Mouse (Mus musculus) testis, postnatal 14 days (tissue): ENCODE results near the gene Rreb1.

Experiments
- DNase-seq: peaks from one replicate; pipeline ENCODE4 v3.0.0; 2021; ENCODE audit warnings: low spot score

Gene Rreb1

DNA sequence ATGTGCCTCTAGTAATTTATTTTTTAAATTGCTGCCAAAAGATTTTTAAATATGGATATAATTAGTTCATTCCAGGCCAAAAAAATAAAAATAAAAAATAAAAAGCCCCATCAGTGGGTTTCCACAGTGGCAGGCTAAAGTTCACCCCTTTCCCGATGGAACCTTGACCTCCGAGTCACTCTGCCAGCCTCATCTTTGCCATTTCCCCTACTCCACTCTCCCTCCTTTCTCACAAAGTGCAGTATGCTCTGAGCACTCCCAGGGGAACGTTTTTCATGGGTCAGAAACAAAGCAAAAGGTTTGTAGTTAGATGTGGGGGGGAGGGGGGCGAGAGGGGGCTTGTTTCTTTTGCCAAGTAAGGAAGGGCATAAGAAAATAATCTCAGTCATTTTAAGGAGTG is 98.6 kb downstream of the Rreb1 start:
- DNase-seq: no peak

- no peak for DNase-seq
Measured at GRCm38 (mm10) chr13:37877241-37877640, 99.0 kb downstream of the Rreb1 start.

GRCm38 (mm10) chr13:37878918-37879331 is 100.7 kb downstream of the Rreb1 start:
- DNase-seq: no peak

GRCm38 (mm10) chr13:37879556-37879955 is 101.4 kb downstream of the Rreb1 start:
- DNase-seq: peak; percentile 54

- no peak for DNase-seq
Measured at GRCm38 (mm10) chr13:37880035-37880434, 101.8 kb downstream of the Rreb1 start.

DNA sequence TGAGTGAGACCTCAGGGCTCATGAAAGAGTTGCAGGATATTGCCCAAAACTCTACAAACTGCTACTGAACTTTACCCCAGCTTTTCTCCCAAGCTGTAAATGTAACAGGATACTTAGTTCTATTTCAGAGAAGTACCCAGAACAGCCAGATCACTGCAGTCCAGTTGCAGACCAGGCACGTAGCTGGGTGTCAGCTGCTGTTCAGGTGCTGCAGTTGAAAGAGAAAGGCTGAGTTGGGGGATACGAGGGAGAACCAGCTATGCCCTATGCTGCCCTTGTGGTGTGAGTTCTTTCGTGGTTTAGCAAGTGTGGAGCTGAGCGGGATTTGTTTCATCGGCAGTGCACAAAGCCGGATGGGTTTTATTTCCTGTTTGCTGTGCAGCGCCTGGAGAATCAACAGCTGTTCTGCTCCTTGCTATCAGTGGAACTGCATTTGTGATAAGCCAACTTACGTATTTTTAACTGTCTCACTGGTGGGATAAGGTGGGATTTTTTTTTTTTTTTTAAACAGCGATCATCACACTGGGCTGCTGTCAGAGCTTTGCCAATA is 102.5 kb downstream of the Rreb1 start:
- no peak for DNase-seq

DNA sequence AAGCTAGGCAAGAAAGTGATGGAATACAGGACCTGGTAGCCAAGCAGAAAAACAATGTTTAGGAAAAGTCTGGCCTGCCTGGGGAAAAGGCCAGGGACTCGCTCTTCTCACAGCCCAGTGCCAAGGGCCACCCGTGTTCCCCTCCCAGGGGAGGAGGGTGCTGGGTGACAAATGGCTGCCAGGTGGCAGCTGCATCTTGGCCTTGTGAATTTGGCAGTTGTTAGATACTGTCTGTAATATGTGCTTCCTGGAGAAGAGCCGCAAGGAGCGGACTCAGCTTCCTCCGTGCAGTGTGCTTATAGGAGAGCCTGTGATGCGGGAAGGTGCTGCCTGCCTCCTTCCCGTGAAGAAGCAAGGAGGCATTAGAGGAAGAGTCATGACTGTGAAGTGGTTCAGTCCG is 104.3 kb downstream of the Rreb1 start:
- DNase-seq: peak; percentile 17

- DNase-seq: no peak
Measured at GRCm38 (mm10) chr13:37883008-37883407, 104.8 kb downstream of the Rreb1 start.

- no peak for DNase-seq
Measured at GRCm38 (mm10) chr13:37885392-37885791, 107.2 kb downstream of the Rreb1 start.

- no peak for DNase-seq
Measured at GRCm38 (mm10) chr13:37886024-37886423, 107.8 kb downstream of the Rreb1 start.

DNA sequence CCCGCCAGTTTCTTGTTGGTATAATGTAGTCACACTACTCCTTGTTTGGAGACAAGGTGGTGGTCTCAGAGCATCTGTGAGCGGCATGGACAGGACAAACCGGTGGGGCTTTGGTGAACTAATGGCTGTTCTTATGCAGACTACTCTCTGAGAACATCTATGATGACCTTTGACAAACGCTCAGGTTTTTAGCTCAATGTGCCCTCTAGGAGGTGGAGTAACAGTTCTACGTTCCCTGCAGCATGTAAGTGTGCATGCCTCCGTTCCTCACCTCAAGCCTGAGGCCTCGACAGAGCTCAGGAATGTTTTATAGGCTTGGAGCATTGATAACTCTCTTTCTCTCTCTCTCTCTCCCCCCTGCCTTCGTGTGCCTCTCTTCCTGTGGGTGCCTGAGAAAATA is 116.6 kb downstream of the Rreb1 start:
- DNase-seq: no peak

- DNase-seq: no peak
Measured at GRCm38 (mm10) chr13:37895564-37896254, 117.5 kb downstream of the Rreb1 start.

GRCm38 (mm10) chr13:37896423-37896822 is 118.2 kb downstream of the Rreb1 start:
- DNase-seq: no peak

GRCm38 (mm10) chr13:37898772-37899171 is 120.6 kb downstream of the Rreb1 start:
- no peak for DNase-seq

- no peak for DNase-seq
Measured at GRCm38 (mm10) chr13:37903036-37903435, 124.8 kb downstream of the Rreb1 start.

DNA sequence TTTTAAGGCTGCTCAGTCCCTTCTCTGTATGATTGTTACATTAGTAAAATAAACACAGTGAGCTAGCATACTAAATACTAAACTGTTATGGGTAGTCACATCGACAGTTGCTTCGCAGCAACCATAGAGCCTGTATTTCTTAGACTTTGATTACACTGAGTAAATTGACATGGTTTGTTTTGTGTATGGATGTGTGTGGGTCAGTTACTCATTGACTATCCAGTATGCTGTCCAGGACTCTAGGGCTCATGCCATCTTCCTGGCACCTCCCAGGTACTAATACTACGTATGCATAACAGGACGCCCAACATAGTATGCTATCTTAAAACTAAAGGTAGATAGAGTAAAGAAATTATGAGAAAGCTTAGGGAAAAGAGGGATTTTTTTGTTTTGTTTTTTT is 125.3 kb downstream of the Rreb1 start:
- DNase-seq: no peak

GRCm38 (mm10) chr13:37904436-37904835 is 126.2 kb downstream of the Rreb1 start:
- no peak for DNase-seq

DNA sequence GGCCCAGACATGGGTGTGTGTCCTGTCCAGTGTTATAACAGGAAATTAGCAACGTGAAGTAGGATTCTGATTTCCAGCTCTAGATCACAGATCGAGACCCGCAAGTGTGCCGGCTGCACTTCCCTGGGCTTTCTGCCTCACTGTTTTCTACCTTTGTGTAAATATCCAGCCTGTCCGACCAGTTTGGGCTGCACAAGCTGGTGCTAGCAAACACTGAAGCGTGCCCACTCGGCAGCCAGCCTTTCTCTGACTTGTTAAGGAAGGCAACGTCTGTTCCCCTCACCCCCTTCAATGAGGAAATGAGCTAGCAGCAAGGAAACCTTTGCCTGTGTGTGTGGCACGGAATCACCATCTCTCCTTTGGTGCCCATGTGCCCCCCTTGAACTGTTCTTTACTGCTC is 129.9 kb downstream of the Rreb1 start:
- no peak for DNase-seq

- no peak for DNase-seq
Measured at GRCm38 (mm10) chr13:37908493-37908892, 130.3 kb downstream of the Rreb1 start.

- no peak for DNase-seq
Measured at GRCm38 (mm10) chr13:37909225-37909624, 131.0 kb downstream of the Rreb1 start.

GRCm38 (mm10) chr13:37912011-37912410 is 133.8 kb downstream of the Rreb1 start:
- DNase-seq: no peak

GRCm38 (mm10) chr13:37912591-37913467 is 134.6 kb downstream of the Rreb1 start:
- no peak for DNase-seq

GRCm38 (mm10) chr13:37913963-37914362 is 135.8 kb downstream of the Rreb1 start:
- no peak for DNase-seq
